Comparison of ENCODE assay signal across 8 mouse cellular contexts in the genomic region with DNA sequence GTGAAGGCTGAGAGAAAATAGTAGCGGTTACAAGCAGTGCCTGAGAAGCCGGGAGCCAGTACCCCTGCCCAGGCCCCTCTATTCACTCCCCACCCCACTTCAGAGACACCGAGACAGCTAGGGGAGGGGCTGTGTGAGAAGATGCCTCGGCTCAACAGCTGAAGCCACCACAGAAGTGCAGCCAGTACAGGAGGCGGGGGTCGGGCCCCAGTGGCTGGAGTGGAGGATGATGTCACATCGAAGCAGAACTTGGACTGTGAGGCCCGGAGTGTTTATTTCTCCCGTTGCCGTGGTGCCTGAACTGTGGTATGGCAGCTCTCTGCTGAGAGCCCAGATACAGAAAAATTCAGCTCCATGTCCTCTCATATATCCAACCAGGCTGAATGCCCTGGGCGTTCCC. TPM values are rescaled to one million over a fixed set of nuclear protein-coding genes. Genes with fewer than 3 reads are reported as not detected.
DNase-seq lines count a peak whose midpoint lies in the region; ATAC-seq and TF ChIP-seq lines count a peak whose summit lies in the region.

No protein-coding gene starts in this region.

- DNase-seq in heart, adult 11 months = peak; percentile 96
- DNase-seq in heart, adult 8-10 months (ENCODE audit: low spot score) = no peak
- DNase-seq in gastrocnemius, adult 2 months = peak; percentile 72
- DNase-seq in hindbrain, postnatal 0 days (ENCODE audit: low spot score) = peak; percentile 32
- DNase-seq in cerebellum, adult 11 months = no peak
- DNase-seq in urinary bladder, postnatal 10 days (ENCODE audit: low spot score) = no peak
- no peak for DNase-seq in frontal cortex, postnatal 25 days (ENCODE audit: low spot score in 2 of 2)

- peak; percentile 79 for ATAC-seq in hindbrain, postnatal 0 days
- ATAC-seq in neural tube, embryonic 15.5 days (ENCODE audit: low FRiP score) = peak; percentile 30; the same call in 1 of the 2 replicates

- H3K4me1 ChIP-seq in hindbrain, postnatal 0 days (ENCODE audit: insufficient read depth, low read length) = 0 out of 2 replicates have a peak, but pooled peaks cover 5% of the 10 kb centered on the region
- peaks cover 8% of the 10 kb centered on the region for H3K4me1 ChIP-seq in neural tube, embryonic 15.5 days

- intact Hi-C loops in gastrocnemius, adult 2 months (cut with DNase I) = no loop called here

- TF ChIP-seq CTCF in gastrocnemius, adult 2 months (IDR thresholded peaks at IDR 0.05) = no peak
- TF ChIP-seq CTCF in hindbrain, postnatal 0 days (IDR thresholded peaks at IDR 0.05; ENCODE audit: low read depth) = no peak

- no peak overlapping the region for H3K9ac ChIP-seq in hindbrain, postnatal 0 days (replicated peaks; ENCODE audit: low read length)
- no peak overlapping the region for H3K9ac ChIP-seq in neural tube, embryonic 15.5 days (replicated peaks)

- H3K27ac ChIP-seq in gastrocnemius, adult 2 months = peak overlapping the region; percentile 32
- no peak overlapping the region for H3K27ac ChIP-seq in hindbrain, postnatal 0 days
- no peak overlapping the region for H3K27ac ChIP-seq in neural tube, embryonic 15.5 days (replicated peaks)

- no peaks in the 10 kb centered on the region for H3K27me3 ChIP-seq in hindbrain, postnatal 0 days (ENCODE audit: insufficient read depth, low read length)
- H3K27me3 ChIP-seq in neural tube, embryonic 15.5 days (replicated peaks) = no peaks in the 10 kb centered on the region

- no peak overlapping the region for H3K4me2 ChIP-seq in hindbrain, postnatal 0 days (ENCODE audit: low read depth, low read length)
- no peak overlapping the region for H3K4me2 ChIP-seq in neural tube, embryonic 15.5 days

- no peak overlapping the region for H3K4me3 ChIP-seq in gastrocnemius, adult 2 months
- no peak overlapping the region for H3K4me3 ChIP-seq in hindbrain, postnatal 0 days (ENCODE audit: low read length)
- H3K4me3 ChIP-seq in neural tube, embryonic 15.5 days (replicated peaks) = no peak overlapping the region

- no peaks in the 10 kb centered on the region for H3K36me3 ChIP-seq in hindbrain, postnatal 0 days (ENCODE audit: insufficient read depth, low read length)
- H3K36me3 ChIP-seq in neural tube, embryonic 15.5 days = no peaks in the 10 kb centered on the region

- no peaks in the 10 kb centered on the region for H3K9me3 ChIP-seq in hindbrain, postnatal 0 days (ENCODE audit: low read length)
- no peaks in the 10 kb centered on the region for H3K9me3 ChIP-seq in neural tube, embryonic 15.5 days (replicated peaks)

- 24% methylated on average over 11 of the region's 11 CpGs for WGBS in hindbrain, postnatal 0 days
- 33% methylated on average over 11 of the region's 11 CpGs for WGBS in neural tube, embryonic 15.5 days

RNA-seq across cellular contexts. Expression of a gene that starts 12.7 kb away (rescaled TPM):
- not detected for total RNA-seq in heart, adult 8-10 months (2022)
- total RNA-seq in gastrocnemius, adult 2 months (2021) = under 1 TPM in 1 of 2 experiments, not detected in 1; 0.22 TPM
- 0.42 TPM in 1 of 2 replicates, not detected in the other for total RNA-seq in hindbrain, postnatal 0 days (2014; rRNA removed)
- polyA plus RNA-seq in hindbrain, postnatal 0 days (2015; fragmentation: Nextera tagmentation; extraction: Ambion mirVana) = 0.14 and 0.16 TPM in 2 replicates
- 0.28 and 0.40 TPM in 2 replicates for polyA plus RNA-seq in neural tube, embryonic 15.5 days (2015; fragmentation: Nextera tagmentation; extraction: Ambion mirVana)

RNA-seq across cellular contexts. Expression of a gene that starts 13.1 kb away (rescaled TPM):
- total RNA-seq in heart, adult 8-10 months (2022) = 10 to 100 TPM in 3 of 4 experiments, 1 to 10 TPM in 1; 9.4 to 14.7 (median 10.7) TPM
- total RNA-seq in gastrocnemius, adult 2 months (2021) = 1 to 10 TPM; 5.7 to 6.0 TPM
- 42.1 and 46.6 TPM in 2 replicates for total RNA-seq in hindbrain, postnatal 0 days (2014; rRNA removed)
- 7.3 and 7.6 TPM in 2 replicates for polyA plus RNA-seq in hindbrain, postnatal 0 days (2015; fragmentation: Nextera tagmentation; extraction: Ambion mirVana)
- 10.5 and 13.1 TPM in 2 replicates for polyA plus RNA-seq in neural tube, embryonic 15.5 days (2015; fragmentation: Nextera tagmentation; extraction: Ambion mirVana)

RNA-seq across cellular contexts. Expression of a gene that starts 55.5 kb away (rescaled TPM):
- 1 to 10 TPM; 1.0 to 1.7 (median 1.2) TPM for total RNA-seq in heart, adult 8-10 months (2022)
- under 1 TPM; 0.17 to 0.48 TPM for total RNA-seq in gastrocnemius, adult 2 months (2021)
- 181 and 192 TPM in 2 replicates for total RNA-seq in hindbrain, postnatal 0 days (2014; rRNA removed)
- 81.0 and 88.6 TPM in 2 replicates for polyA plus RNA-seq in hindbrain, postnatal 0 days (2015; fragmentation: Nextera tagmentation; extraction: Ambion mirVana)
- 67.4 and 72.2 TPM in 2 replicates for polyA plus RNA-seq in neural tube, embryonic 15.5 days (2015; fragmentation: Nextera tagmentation; extraction: Ambion mirVana)

Comparison
In these comparisons a context has a peak if more than half of its experiments do, and no peak if none do; other contexts are left out.
1. DNase-seq: peak in heart, adult 11 months (single experiment), gastrocnemius, adult 2 months (single experiment) and hindbrain, postnatal 0 days (single experiment); none in heart, adult 8-10 months (single experiment), cerebellum, adult 11 months (single experiment), urinary bladder, postnatal 10 days (single experiment) and frontal cortex, postnatal 25 days (0 of 2).
2. RNA of a gene that starts 55.5 kb away (total RNA-seq): 181 to 192 TPM in hindbrain, postnatal 0 days; 1.0 to 1.7 TPM in heart, adult 8-10 months and 0.17 to 0.48 TPM in gastrocnemius, adult 2 months; every median in the first group is over 10 times any median in the second.